Mouse (Mus musculus) stomach, postnatal 0 days (tissue): ENCODE results near the gene Gm49322.

Source experiments
- CTCF ChIP-seq: IDR thresholded peaks from 2 replicates; pipeline ENCODE4 v1.5.1; 2016; ENCODE audit warnings: antibody characterized with exemption, low read depth, mild to moderate bottlenecking, moderate library complexity
- EP300 ChIP-seq: optimal IDR thresholded peaks from 2 replicates; pipeline ENCODE3; 2016; ENCODE audit warnings: antibody characterized with exemption

GRCm38 (mm10) chr10:80665016-80665380 is 59.2 kb downstream of the Gm49322 start:
- no peak for TF ChIP-seq CTCF
- TF ChIP-seq EP300, result no peak
